Comparison of ENCODE assay signal across 9 mouse cellular contexts in the genomic region with DNA sequence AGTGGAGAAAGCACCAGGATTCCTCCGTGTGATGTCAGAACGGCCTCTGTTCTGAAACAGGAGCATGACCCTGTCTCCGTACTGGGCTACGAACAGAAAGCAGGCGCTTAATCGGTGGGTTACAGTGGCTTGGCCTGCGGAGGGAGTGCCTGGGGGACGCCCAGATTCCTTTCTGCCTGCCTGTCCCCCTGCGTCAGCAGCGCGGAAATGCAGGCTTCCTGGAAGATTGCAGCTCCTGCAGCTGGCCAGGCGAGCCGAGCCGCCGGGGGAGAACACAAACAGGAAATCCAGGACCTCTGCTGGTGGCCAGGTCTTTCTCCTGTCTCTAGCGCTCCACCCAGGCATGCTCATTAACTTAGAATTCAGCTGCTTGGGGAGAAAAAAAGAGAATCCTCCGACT. TPM values are rescaled to one million over a fixed set of nuclear protein-coding genes. Genes with fewer than 3 reads are reported as not detected.
A peak's percentile ranks its signal among the peaks of the same experiment; 100 is the strongest.
DNase-seq lines count a peak whose midpoint lies in the region; ATAC-seq and TF ChIP-seq lines count a peak whose summit lies in the region.
"Had no signal": no experiment of that assay in that cellular context is flagged by ENCODE, and none has a peak within 500 bp of the region (broad histone marks: within the 10 kb centered on the region; RNA-seq: fewer than 3 reads in every experiment).

No protein-coding gene starts in this region.

- peak; percentile 61 for ATAC-seq in intestine, embryonic 14.5 days (replicated peaks; ENCODE audit: low FRiP score, low TSS enrichment, low read depth)
- ATAC-seq in liver, embryonic 14.5 days (ENCODE audit: insufficient read depth), result peak; percentile 51
- ATAC-seq in neural tube, embryonic 14.5 days (ENCODE audit: low read depth), result peak; percentile 82

- 0 out of 2 replicates have a peak, but pooled peaks have one; percentile 10 for TF ChIP-seq CTCF in liver, embryonic 14.5 days (IDR thresholded peaks at IDR 0.05; ENCODE audit: low read depth)

- peak; percentile 39 to 53 for DNase-seq in layer of hippocampus, postnatal 10 days (ENCODE audit: low spot score in 2 of 2)
- DNase-seq in layer of hippocampus, postnatal 25 days (ENCODE audit: extremely low spot score in 1 of 2, low spot score in 1 of 2), result no peak
- DNase-seq in c-Kit-positive CD71-negative TER-119-negative erythroid progenitor cells, embryonic 14.5 days (ENCODE audit: low read depth), result peak; percentile 44
- DNase-seq in gastrocnemius, postnatal 36 days, result peak; percentile 68 to 78
- peak; percentile 89 for DNase-seq in intestine, embryonic 14.5 days (ENCODE audit: low spot score)
- peak in 1 of 3 experiments; percentile 13 for DNase-seq in liver, embryonic 14.5 days (ENCODE audit: low read depth in 3 of 3, low spot score in 3 of 3)
- peak; percentile 84 for DNase-seq in urinary bladder, postnatal 4 days (ENCODE audit: low spot score in 2 of 2)

- peaks cover 24% of the 10 kb centered on the region for H3K4me1 ChIP-seq in intestine, embryonic 14.5 days (replicated peaks; ENCODE audit: control insufficient read depth, insufficient read depth, low read length)
- H3K4me1 ChIP-seq in liver, embryonic 14.5 days (replicated peaks; ENCODE audit: control insufficient read depth in 2 of 2, insufficient read depth in 2 of 2, low read length in 1 of 2), result peaks cover 0 to 3% of the 10 kb centered on the region in 2 experiments; a peak in 2 of 4 replicates
- H3K4me1 ChIP-seq in neural tube, embryonic 14.5 days (ENCODE audit: control insufficient read depth, insufficient read depth, low read length), result peaks cover 9% of the 10 kb centered on the region; the same call in 1 of the 2 replicates

- H3K27me3 ChIP-seq in intestine, embryonic 14.5 days (replicated peaks; ENCODE audit: control insufficient read depth, insufficient read depth, low read length), result no peaks in the 10 kb centered on the region
- H3K27me3 ChIP-seq in liver, embryonic 14.5 days (ENCODE audit: control insufficient read depth, insufficient read depth, low read length), result no peaks in the 10 kb centered on the region; the same call in 1 of the 2 replicates
- H3K27me3 ChIP-seq in neural tube, embryonic 14.5 days (ENCODE audit: control insufficient read depth, insufficient read depth, low read length), result peaks cover 4% of the 10 kb centered on the region; the same call in 1 of the 2 replicates

- no peaks in the 10 kb centered on the region for H3K9me3 ChIP-seq in intestine, embryonic 14.5 days (ENCODE audit: control insufficient read depth, low read length)
- H3K9me3 ChIP-seq in liver, embryonic 14.5 days (ENCODE audit: control insufficient read depth, low read length), result no peaks in the 10 kb centered on the region
- no peaks in the 10 kb centered on the region for H3K9me3 ChIP-seq in neural tube, embryonic 14.5 days (ENCODE audit: control insufficient read depth, low read length)

- peak overlapping the region; percentile 52 for H3K4me2 ChIP-seq in intestine, embryonic 14.5 days (ENCODE audit: low read length)
- peak overlapping the region; percentile 26 for H3K4me2 ChIP-seq in liver, embryonic 14.5 days (ENCODE audit: low read depth)
- peak overlapping the region; percentile 40 for H3K4me2 ChIP-seq in neural tube, embryonic 14.5 days (ENCODE audit: low read depth, low read length)

- WGBS in intestine, embryonic 14.5 days, result 1% methylated on average over 17 of the region's 17 CpGs
- under 1% methylated on average over 17 of the region's 17 CpGs for WGBS in liver, embryonic 14.5 days (ENCODE audit: insufficient replicate concordance)
- WGBS in neural tube, embryonic 14.5 days, result 1% methylated on average over 17 of the region's 17 CpGs

- H3K9ac ChIP-seq in intestine, embryonic 14.5 days (ENCODE audit: low read length), result peak overlapping the region; percentile 38
- H3K9ac ChIP-seq in liver, embryonic 14.5 days (replicated peaks), result no peak overlapping the region
- H3K9ac ChIP-seq in neural tube, embryonic 14.5 days (replicated peaks; ENCODE audit: low read depth, low read length), result peak overlapping the region; percentile 35

- peak overlapping the region; percentile 95 for H3K27ac ChIP-seq in intestine, embryonic 14.5 days (ENCODE audit: low read depth)
- H3K27ac ChIP-seq in liver, embryonic 14.5 days, result no peak overlapping the region
- peak overlapping the region; percentile 71 for H3K27ac ChIP-seq in neural tube, embryonic 14.5 days (ENCODE audit: low read depth, low read length)
- H3K27ac ChIP-seq: macrophage had no signal

- H3K36me3 ChIP-seq in intestine, embryonic 14.5 days (ENCODE audit: control insufficient read depth, insufficient read depth, low read length), result no peaks in the 10 kb centered on the region
- H3K36me3 ChIP-seq in liver, embryonic 14.5 days (replicated peaks; ENCODE audit: control insufficient read depth, insufficient read depth, low read depth), result no peaks in the 10 kb centered on the region
- H3K36me3 ChIP-seq in neural tube, embryonic 14.5 days (ENCODE audit: control insufficient read depth, insufficient read depth, low read length), result no peaks in the 10 kb centered on the region

- peak overlapping the region; percentile 22 for H3K4me3 ChIP-seq in intestine, embryonic 14.5 days (ENCODE audit: low read depth, low read length)
- no peak overlapping the region for H3K4me3 ChIP-seq in liver, embryonic 14.5 days (ENCODE audit: insufficient read depth in 1 of 2, low read depth in 2 of 2, low read length in 2 of 2)
- H3K4me3 ChIP-seq in neural tube, embryonic 14.5 days (ENCODE audit: low read depth, low read length), result no peak overlapping the region

- no peak for TF ChIP-seq EP300 in liver, embryonic 14.5 days (IDR thresholded peaks at IDR 0.05; ENCODE audit: low read depth)

- intact Hi-C loops in gastrocnemius, postnatal 36 days (cut with DNase I), result no loop called here

RNA-seq across cellular contexts. Expression of a gene that starts 5.1 kb away (rescaled TPM):
- under 1 TPM; 0.27 to 0.89 TPM for total RNA-seq in layer of hippocampus, postnatal 10 days (2021)
- total RNA-seq in layer of hippocampus, postnatal 25 days (2021), result under 1 TPM; 0.25 to 0.33 TPM
- under 1 TPM; 0.17 to 0.38 TPM for total RNA-seq in gastrocnemius, postnatal 36 days (2021)
- 13.8 and 15.2 TPM in 2 replicates for polyA plus RNA-seq in intestine, embryonic 14.5 days (2014; fragmentation: Nextera tagmentation; extraction: Ambion mirVana)
- 0.29 and 0.36 TPM in 2 replicates for polyA plus RNA-seq in liver, embryonic 14.5 days (2012; rRNA removed)
- 0.22 and 0.32 TPM in 2 replicates for polyA plus RNA-seq in liver, embryonic 14.5 days (2014; fragmentation: Nextera tagmentation; extraction: Ambion mirVana)
- polyA plus RNA-seq in neural tube, embryonic 14.5 days (2014; fragmentation: Nextera tagmentation; extraction: Ambion mirVana), result 2.5 and 2.8 TPM in 2 replicates
- polyA plus RNA-seq: macrophage had no signal

RNA-seq across cellular contexts. Expression of a gene that starts 45.3 kb away (rescaled TPM):
- 10 to 100 TPM; 18.6 to 20.6 TPM for total RNA-seq in layer of hippocampus, postnatal 10 days (2021)
- total RNA-seq in layer of hippocampus, postnatal 25 days (2021), result 10 to 100 TPM; 10.1 to 16.9 TPM
- 1 to 10 TPM; 3.4 to 3.5 TPM for total RNA-seq in gastrocnemius, postnatal 36 days (2021)
- polyA plus RNA-seq in intestine, embryonic 14.5 days (2014; fragmentation: Nextera tagmentation; extraction: Ambion mirVana), result 40.8 and 43.7 TPM in 2 replicates
- polyA plus RNA-seq in liver, embryonic 14.5 days (2012; rRNA removed), result 5.2 and 6.6 TPM in 2 replicates
- 3.0 and 3.7 TPM in 2 replicates for polyA plus RNA-seq in liver, embryonic 14.5 days (2014; fragmentation: Nextera tagmentation; extraction: Ambion mirVana)
- polyA plus RNA-seq in neural tube, embryonic 14.5 days (2014; fragmentation: Nextera tagmentation; extraction: Ambion mirVana), result 23.6 and 27.9 TPM in 2 replicates

Comparison
In these comparisons a context has a peak if more than half of its experiments do, and no peak if none do; other contexts are left out.
1. DNase-seq: peak in layer of hippocampus, postnatal 10 days (2 of 2), c-Kit-positive CD71-negative TER-119-negative erythroid progenitor cells, embryonic 14.5 days (single experiment), gastrocnemius, postnatal 36 days (2 of 2), intestine, embryonic 14.5 days (single experiment) and urinary bladder, postnatal 4 days (2 of 2); none in layer of hippocampus, postnatal 25 days (0 of 2).
2. Peak in every context shown above with its lines, with median percentiles within 50 percentile points of each other: ATAC-seq and H3K4me2 ChIP-seq.